Mouse (Mus musculus): ENCODE results near the gene Gse1. TPM values are rescaled to one million over a fixed set of nuclear protein-coding genes. Genes with fewer than 3 reads are reported as not detected.

Gse1 gene
- total and polyA plus RNA-seq, 3 experiments, result 23.6 to 128 (median 66.9) TPM

DNA sequence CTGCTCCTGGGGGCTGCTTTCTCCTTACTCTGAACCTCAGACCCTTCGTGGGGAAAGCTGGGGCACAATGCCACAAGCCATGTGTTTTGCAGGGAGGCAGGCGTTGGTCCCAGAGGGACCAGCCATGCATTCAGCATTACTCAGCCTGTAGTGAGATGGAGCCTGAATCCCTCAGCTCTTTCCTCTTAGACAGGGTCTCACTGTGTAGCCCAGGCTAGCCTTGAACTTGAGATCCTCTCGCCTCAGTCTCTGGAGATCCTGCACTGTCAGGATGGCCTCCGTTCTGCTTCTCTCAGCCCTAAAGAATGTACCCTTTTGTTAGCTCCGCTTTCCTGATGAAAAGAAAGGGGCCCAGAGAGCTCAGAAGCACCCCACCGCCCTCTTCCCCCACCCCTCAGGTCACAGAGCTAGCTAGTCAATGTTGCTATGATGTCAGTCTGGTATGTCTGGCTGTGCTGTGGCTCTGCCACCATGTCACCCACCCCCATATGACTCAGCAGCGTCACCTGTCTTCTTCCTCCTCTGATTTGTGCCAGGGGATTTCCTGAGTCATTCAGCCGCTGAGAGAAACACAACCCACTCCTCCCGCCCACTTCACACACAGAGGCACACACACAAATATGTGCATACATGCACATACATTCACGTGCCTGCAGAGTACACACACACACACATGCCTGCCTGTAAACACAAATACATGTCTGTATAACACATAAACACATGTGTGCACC is 2.7 kb upstream of the Gse1 start:
- Histone ChIP-seq H3K27ac (ENCODE audit: control insufficient read depth, low read depth, low read length) (no peak overlapping the region), H3K27me3 (ENCODE audit: control insufficient read depth in 1 of 2, insufficient read depth in 2 of 2, low read length in 2 of 2) (peaks cover 5 to 6% of the 10 kb centered on the region in 2 experiments), H3K9ac (ENCODE audit: control insufficient read depth, low read depth, low read length, poor library complexity, severe bottlenecking) (no peak overlapping the region), H3K79me2 (ENCODE audit: control insufficient read depth, insufficient read depth, low read length, poor library complexity) (no peaks in the 10 kb centered on the region), H3K4me3 (ENCODE audit: control insufficient read depth in 1 of 2, insufficient read depth in 1 of 2, low read depth in 2 of 2, low read length in 2 of 2) (no peak overlapping the region), H3K4me1 (ENCODE audit: control insufficient read depth in 1 of 2, insufficient read depth in 2 of 2, low read length in 2 of 2) (peaks cover 0 to 6% of the 10 kb centered on the region in 2 experiments; a peak in 2 of 4 replicates), H3K36me3 (ENCODE audit: control insufficient read depth in 1 of 2, insufficient read depth in 2 of 2, low read length in 2 of 2) (no peaks in the 10 kb centered on the region), H3K9me3 (replicated peaks; ENCODE audit: insufficient read depth, low read length) (no peaks in the 10 kb centered on the region)
- peak; percentile 19 for DNase-seq (ENCODE audit: low read depth, low spot score)
- TF ChIP-seq TAL1 (IDR thresholded peaks at IDR 0.05; ENCODE audit: low read length) (no peak), POLR2A (IDR thresholded peaks at IDR 0.05; ENCODE audit: control insufficient read depth in 1 of 2, insufficient read depth in 1 of 2, low read depth in 1 of 2, low read length in 2 of 2, poor library complexity in 1 of 2) (no peak), E2F4 (IDR thresholded peaks at IDR 0.05; ENCODE audit: borderline replicate concordance, low read depth, low read length) (no peak), POLR2AphosphoS2 (IDR thresholded peaks at IDR 0.05; ENCODE audit: low read length) (no peak), CHD2 (IDR thresholded peaks at IDR 0.05; ENCODE audit: low read length) (no peak), CTCF (IDR thresholded peaks at IDR 0.05 in 2 of 3, conservative IDR thresholded peaks at IDR 0.05 in 1 of 3; ENCODE audit: control insufficient read depth in 1 of 3, insufficient read depth in 1 of 3, low read depth in 2 of 3, low read length in 3 of 3, poor library complexity in 1 of 3, severe bottlenecking in 1 of 3) (no peak), POLR2AphosphoS5 (IDR thresholded peaks at IDR 0.05; ENCODE audit: borderline replicate concordance, low read depth, low read length) (no peak), TBP (IDR thresholded peaks at IDR 0.05; ENCODE audit: low read depth, low read length) (no peak), RCOR1 (IDR thresholded peaks at IDR 0.05; ENCODE audit: low read depth, low read length) (no peak), USF1 (IDR thresholded peaks at IDR 0.05; ENCODE audit: low read depth, low read length) (no peak), MYB (IDR thresholded peaks at IDR 0.05; ENCODE audit: low read depth, low read length) (no peak), ELF1 (IDR thresholded peaks at IDR 0.05; ENCODE audit: low read depth, low read length) (no peak), MYC (IDR thresholded peaks at IDR 0.05; ENCODE audit: low read depth, low read length) (no peak), EP300 (IDR thresholded peaks at IDR 0.05; ENCODE audit: low read depth in 1 of 2, low read length in 2 of 2) (no peak), RAD21 (IDR thresholded peaks at IDR 0.05; ENCODE audit: low read depth, low read length) (no peak), SMC3 (IDR thresholded peaks at IDR 0.05; ENCODE audit: low read depth, low read length) (no peak), MAFK (IDR thresholded peaks at IDR 0.05; ENCODE audit: borderline replicate concordance, low read depth, low read length) (no peak), ZNF384 (IDR thresholded peaks at IDR 0.05; ENCODE audit: low read depth, low read length) (no peak)

- Histone ChIP-seq H3K4me3 (ENCODE audit: control insufficient read depth in 1 of 2, insufficient read depth in 1 of 2, low read depth in 2 of 2, low read length in 2 of 2) (no peak overlapping the region), H3K79me2 (ENCODE audit: control insufficient read depth, insufficient read depth, low read length, poor library complexity) (no peaks in the 10 kb centered on the region), H3K4me1 (ENCODE audit: control insufficient read depth in 1 of 2, insufficient read depth in 2 of 2, low read length in 2 of 2) (peaks cover 0 to 6% of the 10 kb centered on the region in 2 experiments; a peak in 2 of 4 replicates), H3K27ac (ENCODE audit: control insufficient read depth, low read depth, low read length) (no peak overlapping the region), H3K9me3 (replicated peaks; ENCODE audit: insufficient read depth, low read length) (no peaks in the 10 kb centered on the region), H3K36me3 (ENCODE audit: control insufficient read depth in 1 of 2, insufficient read depth in 2 of 2, low read length in 2 of 2) (no peaks in the 10 kb centered on the region), H3K27me3 (ENCODE audit: control insufficient read depth in 1 of 2, insufficient read depth in 2 of 2, low read length in 2 of 2) (peaks cover 5 to 6% of the 10 kb centered on the region in 2 experiments), H3K9ac (ENCODE audit: control insufficient read depth, low read depth, low read length, poor library complexity, severe bottlenecking) (no peak overlapping the region)
- DNase-seq (ENCODE audit: low read depth, low spot score), result no peak
- TF ChIP-seq USF2 (IDR thresholded peaks at IDR 0.05; ENCODE audit: borderline replicate concordance in 1 of 2, insufficient read depth in 1 of 2, low read depth in 1 of 2, low read length in 2 of 2) (no peak), MAFK (IDR thresholded peaks at IDR 0.05; ENCODE audit: borderline replicate concordance, low read depth, low read length) (peak; percentile 33; the same call in 1 of the 2 replicates), E2F4 (IDR thresholded peaks at IDR 0.05; ENCODE audit: borderline replicate concordance, low read depth, low read length) (no peak), SIN3A (IDR thresholded peaks at IDR 0.05; ENCODE audit: low read length) (no peak), ZMIZ1 (IDR thresholded peaks at IDR 0.05; ENCODE audit: low read depth, low read length) (no peak), ZNF384 (IDR thresholded peaks at IDR 0.05; ENCODE audit: low read depth, low read length) (no peak)
These were observed 1.3 kb upstream of the Gse1 start for GRCm38 (mm10) chr8:120226700-120227577.

Measured in MEL (cell line).